Mouse (Mus musculus) heart, embryonic 11.5 days (tissue): ENCODE results near the gene Ghrh. TPM values are rescaled to one million over a fixed set of nuclear protein-coding genes. Genes with fewer than 3 reads are reported as not detected.

ENCODE experiments used
- ATAC-seq: fragments of 200-750 bp; cut with Nextera tagmentation; replicated peaks from 2 replicates; pipeline ENCODE4 v1.8.0; 2017; ENCODE audit warnings: moderate library complexity; ENCODE audit not compliant: insufficient number of reproducible peaks, low FRiP score, low TSS enrichment
- H3K27ac ChIP-seq: fragments of 300-500 bp; sonication (generic); 2 replicates; pipeline ENCODE4 v1.5.1; 2014; ENCODE audit warnings: mild to moderate bottlenecking, low read depth, low read length
- H3K27me3 ChIP-seq: fragments of 300-500 bp; sonication (generic); 2 replicates; pipeline ENCODE4 v1.6.1; 2014; ENCODE audit warnings: mild to moderate bottlenecking, low read length, mixed read lengths; ENCODE audit not compliant: control insufficient read depth, insufficient read depth
- H3K36me3 ChIP-seq: fragments of 300-500 bp; sonication (generic); 2 replicates; pipeline ENCODE4 v1.6.1; 2014; ENCODE audit warnings: mild to moderate bottlenecking, low read length, moderate library complexity, mixed read lengths; ENCODE audit not compliant: control insufficient read depth, insufficient read depth
- H3K4me1 ChIP-seq: fragments of 300-500 bp; sonication (generic); 2 replicates; pipeline ENCODE4 v1.6.1; 2014; ENCODE audit warnings: low read length; ENCODE audit not compliant: control insufficient read depth, insufficient read depth
- H3K4me2 ChIP-seq: fragments of 300-500 bp; sonication (generic); 2 replicates; pipeline ENCODE4 v1.6.1; 2014; ENCODE audit warnings: mild to moderate bottlenecking, moderate library complexity
- H3K4me3 ChIP-seq: fragments of 300-500 bp; sonication (generic); 2 replicates; pipeline ENCODE4 v1.5.1; 2014; ENCODE audit warnings: low read depth, low read length
- H3K9ac ChIP-seq: fragments of 300-500 bp; sonication (generic); 2 replicates; pipeline ENCODE4 v1.6.1; 2014; ENCODE audit warnings: mild to moderate bottlenecking, low read depth, low read length, moderate library complexity
- H3K9me3 ChIP-seq: fragments of 300-500 bp; sonication (generic); replicated peaks from 2 replicates; pipeline ENCODE4 v1.6.1; 2016; ENCODE audit warnings: low read length; ENCODE audit not compliant: control insufficient read depth
- WGBS: fragments of 180-500 bp; shearing (Covaris S2); extraction: QIAGEN DNeasy Blood & Tissue Kit; methylation state at CpG from one replicate; pipeline ENCODE4 v1.1.7; 2014; ENCODE audit not compliant: insufficient replicate concordance; 5-methylcytosine and 5-hydroxymethylcytosine counted together
- polyA plus RNA-seq: library from polyadenylated mRNA; unstranded; fragments of >200 nt; fragmentation: Nextera tagmentation; extraction: Ambion mirVana; gene quantifications from 2 replicates; pipeline ENCODE4 v1.2.1, GENCODE M21; 2014

Ghrh gene
- polyA plus RNA-seq, 1 experiment from 2014 or later: not detected

GRCm38 (mm10) chr2:157292093-157292492, 55.2 kb downstream of the Ghrh start:
- no peak for ATAC-seq
- no peak overlapping the region for H3K4me3 ChIP-seq
- H3K36me3 ChIP-seq: peaks cover 39% of the 10 kb centered on the region
- no peaks in the 10 kb centered on the region for H3K27me3 ChIP-seq
- H3K9me3 ChIP-seq: no peaks in the 10 kb centered on the region
- whole genome bisulfite sequencing: 30% methylated on average over 2 of the region's 2 CpGs
- H3K9ac ChIP-seq: no peak overlapping the region
- no peaks in the 10 kb centered on the region for H3K4me1 ChIP-seq
- H3K27ac ChIP-seq: no peak overlapping the region
- no peak overlapping the region for H3K4me2 ChIP-seq

- H3K36me3 ChIP-seq: peaks cover 26% of the 10 kb centered on the region
- no peak overlapping the region for H3K4me2 ChIP-seq
- H3K27me3 ChIP-seq: no peaks in the 10 kb centered on the region
- WGBS: 75% methylated on average over 5 of the region's 5 CpGs
- no peaks in the 10 kb centered on the region for H3K4me1 ChIP-seq
- ATAC-seq: no peak
- H3K27ac ChIP-seq: no peak overlapping the region
- no peak overlapping the region for H3K4me3 ChIP-seq
- H3K9me3 ChIP-seq: no peaks in the 10 kb centered on the region
- no peak overlapping the region for H3K9ac ChIP-seq
These were observed 58.3 kb downstream of the Ghrh start for GRCm38 (mm10) chr2:157288996-157289395.

GRCm38 (mm10) chr2:157287542-157287941, 59.8 kb downstream of the Ghrh start:
- no peaks in the 10 kb centered on the region for H3K4me1 ChIP-seq
- no peak overlapping the region for H3K27ac ChIP-seq
- no peak overlapping the region for H3K4me2 ChIP-seq
- no peak overlapping the region for H3K9ac ChIP-seq
- WGBS: 27% methylated on average over 3 of the region's 3 CpGs
- no peaks in the 10 kb centered on the region for H3K9me3 ChIP-seq
- no peaks in the 10 kb centered on the region for H3K27me3 ChIP-seq
- H3K4me3 ChIP-seq: no peak overlapping the region
- peaks cover 25% of the 10 kb centered on the region for H3K36me3 ChIP-seq
- ATAC-seq: no peak

GRCm38 (mm10) chr2:157283321-157283720, 64.0 kb downstream of the Ghrh start:
- no peak for ATAC-seq
- Histone ChIP-seq H3K4me3 (no peak overlapping the region), H3K9me3 (no peaks in the 10 kb centered on the region), H3K4me1 (peaks cover 12% of the 10 kb centered on the region), H3K36me3 (peaks cover 7% of the 10 kb centered on the region), H3K9ac (no peak overlapping the region), H3K27ac (no peak overlapping the region), H3K27me3 (no peaks in the 10 kb centered on the region), H3K4me2 (no peak overlapping the region)
- 67% methylated on average over 6 of the region's 6 CpGs for WGBS

Other genes starting within 250 kb of the Ghrh start
- gene Samhd1, start 212.2 kb downstream of the Ghrh start, polyA plus RNA-seq: 20.7 and 26.4 TPM in 2 replicates
- 21.0 and 22.6 TPM in 2 replicates for gene Rbl1, start 143.0 kb downstream of the Ghrh start, polyA plus RNA-seq
- 202 and 214 TPM in 2 replicates for gene Rpn2, start 68.5 kb downstream of the Ghrh start, polyA plus RNA-seq
- gene Mroh8, start 68.0 kb downstream of the Ghrh start, polyA plus RNA-seq: 0.17 and 0.21 TPM in 2 replicates
- 29.8 and 35.8 TPM in 2 replicates for gene Manbal, start 20.1 kb upstream of the Ghrh start, polyA plus RNA-seq
- 4.7 and 6.2 TPM in 2 replicates for gene Src, start 70.9 kb upstream of the Ghrh start, polyA plus RNA-seq
- gene Nnat, start 212.6 kb upstream of the Ghrh start, polyA plus RNA-seq: 145 and 201 TPM in 2 replicates
- gene Blcap, start 223.8 kb upstream of the Ghrh start, polyA plus RNA-seq: 36.5 and 42.1 TPM in 2 replicates